Mouse (Mus musculus): ENCODE results near the gene Tmem132d. TPM values are rescaled to one million over a fixed set of nuclear protein-coding genes. Genes with fewer than 3 reads are reported as not detected.

The Tmem132d gene
- polyA plus RNA-seq, 1 experiment from 2014 or later = 0.63 TPM

DNA sequence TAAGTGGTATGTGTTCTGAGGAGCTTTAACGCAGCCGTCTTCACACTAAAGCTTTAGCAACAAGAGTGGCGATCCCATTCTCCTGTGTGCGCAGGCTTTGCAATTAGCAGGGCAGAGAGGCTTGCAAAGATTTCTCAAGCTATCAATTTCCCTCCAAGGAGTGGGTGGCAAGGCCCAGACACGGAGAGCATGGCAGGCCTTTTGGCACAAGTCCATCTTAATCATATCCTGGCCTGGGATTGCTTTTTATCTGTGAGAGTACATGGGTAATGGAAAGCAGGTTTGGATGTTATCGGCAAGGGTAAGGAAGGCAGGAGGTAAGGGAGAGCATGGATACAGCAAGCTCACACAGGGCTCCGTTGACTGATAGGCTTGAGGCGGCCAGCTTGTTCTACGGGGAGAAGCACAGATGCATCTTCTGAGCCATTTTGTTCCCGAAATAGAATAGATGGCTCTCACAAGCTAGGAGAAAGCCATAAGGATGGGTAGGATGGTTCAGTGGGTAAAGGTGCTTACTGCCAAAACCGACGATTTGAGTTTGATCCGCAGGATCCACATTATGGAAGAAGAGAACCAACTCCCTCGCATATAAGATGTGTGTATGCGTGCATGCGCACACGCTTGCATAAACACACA lies 228.1 kb downstream of the Tmem132d start:
- H3K9ac ChIP-seq = no peak overlapping the region
- H3K9me3 ChIP-seq = no peaks in the 10 kb centered on the region
- ATAC-seq (ENCODE audit: insufficient number of reproducible peaks, low FRiP score, low TSS enrichment, low read depth) = no peak
- H3K27me3 ChIP-seq = no peaks in the 10 kb centered on the region
- no peaks in the 10 kb centered on the region for H3K36me3 ChIP-seq
- 72% methylated on average over 17 of the region's 17 CpGs for WGBS
- H3K4me1 ChIP-seq = peaks cover 8% of the 10 kb centered on the region
- H3K4me3 ChIP-seq = no peak overlapping the region
- H3K4me2 ChIP-seq = no peak overlapping the region
- no peak overlapping the region for H3K27ac ChIP-seq

GRCm38 (mm10) chr5:128203879-128204581 lies 228.8 kb downstream of the Tmem132d start:
- Histone ChIP-seq H3K27me3 (no peaks in the 10 kb centered on the region), H3K27ac (no peak overlapping the region), H3K36me3 (no peaks in the 10 kb centered on the region), H3K4me3 (no peak overlapping the region), H3K9me3 (no peaks in the 10 kb centered on the region), H3K4me2 (no peak overlapping the region), H3K9ac (no peak overlapping the region), H3K4me1 (peaks cover 8% of the 10 kb centered on the region)
- 36% methylated on average over 9 of the region's 9 CpGs for WGBS
- no peak for ATAC-seq (ENCODE audit: insufficient number of reproducible peaks, low FRiP score, low TSS enrichment, low read depth)

DNA sequence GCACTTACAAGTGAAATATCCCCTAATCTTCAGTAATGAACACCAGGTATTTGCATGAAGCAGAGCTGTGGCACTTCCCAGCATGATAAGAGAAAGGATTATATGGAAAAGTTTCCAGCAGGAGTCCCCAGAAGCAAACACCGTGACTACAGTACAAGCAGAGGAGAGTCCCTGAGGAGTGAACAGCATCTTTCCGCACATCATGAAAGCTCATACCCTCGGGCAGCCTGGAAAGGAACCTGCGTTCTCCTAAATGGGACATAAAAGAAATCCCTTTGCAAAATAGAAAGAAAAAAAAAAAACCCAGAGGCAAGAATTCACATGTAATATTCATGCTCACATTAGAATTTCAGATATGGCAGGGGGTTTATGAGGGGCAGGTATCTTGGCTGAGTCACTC lies 238.8 kb downstream of the Tmem132d start:
- 67% methylated on average over 4 of the region's 4 CpGs for WGBS
- H3K4me2 ChIP-seq = no peak overlapping the region
- H3K4me1 ChIP-seq = 0 out of 2 replicates have a peak, but pooled peaks cover 7% of the 10 kb centered on the region
- H3K9ac ChIP-seq = no peak overlapping the region
- H3K27ac ChIP-seq = no peak overlapping the region
- H3K4me3 ChIP-seq = no peak overlapping the region
- ATAC-seq (ENCODE audit: insufficient number of reproducible peaks, low FRiP score, low TSS enrichment, low read depth) = no peak
- H3K36me3 ChIP-seq = no peaks in the 10 kb centered on the region
- no peaks in the 10 kb centered on the region for H3K27me3 ChIP-seq
- H3K9me3 ChIP-seq = no peaks in the 10 kb centered on the region

- Histone ChIP-seq H3K27ac (no peak overlapping the region), H3K9ac (no peak overlapping the region), H3K27me3 (no peaks in the 10 kb centered on the region), H3K4me2 (no peak overlapping the region), H3K4me3 (no peak overlapping the region), H3K36me3 (no peaks in the 10 kb centered on the region), H3K4me1 (0 out of 2 replicates have a peak, but pooled peaks cover 7% of the 10 kb centered on the region), H3K9me3 (no peaks in the 10 kb centered on the region)
- 59% methylated on average over 6 of the region's 6 CpGs for WGBS
- 0 out of 2 replicates have a peak, but pooled peaks have one; percentile 30 for ATAC-seq (ENCODE audit: insufficient number of reproducible peaks, low FRiP score, low TSS enrichment, low read depth)
These were observed 240.3 kb downstream of the Tmem132d start for GRCm38 (mm10) chr5:128192485-128193055.

DNA sequence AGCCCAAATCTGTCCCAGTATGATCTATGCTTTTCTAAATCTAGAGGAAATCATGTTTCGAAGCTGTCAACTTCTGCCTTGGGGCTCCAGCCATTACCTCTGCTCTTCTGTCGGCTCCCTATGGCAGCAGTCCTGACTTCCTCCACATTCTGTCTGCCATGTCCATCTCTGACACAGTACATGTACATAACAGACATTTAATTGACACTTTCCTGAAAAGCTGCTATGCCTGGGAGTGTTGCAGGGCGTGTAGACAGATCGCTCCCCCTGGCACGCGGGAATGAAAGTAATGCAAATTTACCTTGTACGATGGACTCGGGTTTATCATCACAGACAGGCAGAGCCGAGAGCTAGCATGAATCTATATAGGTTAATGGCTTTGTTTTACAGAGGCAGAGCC lies 241.2 kb downstream of the Tmem132d start:
- no peak for ATAC-seq (ENCODE audit: insufficient number of reproducible peaks, low FRiP score, low TSS enrichment, low read depth)
- H3K27me3 ChIP-seq = no peaks in the 10 kb centered on the region
- H3K27ac ChIP-seq = no peak overlapping the region
- WGBS = 68% methylated on average over 9 of the region's 9 CpGs
- no peak overlapping the region for H3K4me3 ChIP-seq
- H3K9ac ChIP-seq = no peak overlapping the region
- no peaks in the 10 kb centered on the region for H3K9me3 ChIP-seq
- no peak overlapping the region for H3K4me2 ChIP-seq
- H3K4me1 ChIP-seq = 0 out of 2 replicates have a peak, but pooled peaks cover 7% of the 10 kb centered on the region
- H3K36me3 ChIP-seq = no peaks in the 10 kb centered on the region

- Histone ChIP-seq H3K27ac (no peak overlapping the region), H3K9ac (no peak overlapping the region), H3K4me1 (0 out of 2 replicates have a peak, but pooled peaks cover 7% of the 10 kb centered on the region), H3K9me3 (no peaks in the 10 kb centered on the region), H3K4me3 (no peak overlapping the region), H3K27me3 (no peaks in the 10 kb centered on the region), H3K36me3 (no peaks in the 10 kb centered on the region), H3K4me2 (no peak overlapping the region)
- 38% methylated on average over 14 of the region's 14 CpGs for WGBS
- no peak for ATAC-seq (ENCODE audit: insufficient number of reproducible peaks, low FRiP score, low TSS enrichment, low read depth)
These were observed 242.5 kb downstream of the Tmem132d start for GRCm38 (mm10) chr5:128190243-128190820.

DNA sequence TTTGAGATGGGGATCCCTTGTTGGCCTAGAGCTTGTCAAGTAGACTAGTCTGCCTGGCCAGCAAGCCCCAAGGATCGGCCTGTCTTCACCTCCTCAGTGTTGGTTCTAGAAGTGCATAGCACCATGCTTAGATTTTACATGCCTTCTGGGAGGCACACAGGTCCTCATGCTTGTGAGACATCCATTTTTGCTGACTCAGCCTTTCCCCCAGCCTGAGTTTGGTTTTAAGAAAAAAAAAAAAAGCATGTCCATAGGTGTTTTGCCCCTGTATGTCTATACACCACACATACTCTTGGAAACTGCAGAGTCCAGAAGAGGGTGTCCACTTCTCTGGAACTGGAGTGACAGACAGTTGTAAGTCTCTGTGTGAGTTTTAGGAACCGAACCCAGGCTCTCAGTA lies 256.6 kb downstream of the Tmem132d start:
- Histone ChIP-seq H3K36me3 (no peaks in the 10 kb centered on the region), H3K9ac (no peak overlapping the region), H3K4me2 (no peak overlapping the region), H3K4me1 (no peaks in the 10 kb centered on the region), H3K27ac (no peak overlapping the region), H3K4me3 (no peak overlapping the region), H3K27me3 (no peaks in the 10 kb centered on the region), H3K9me3 (no peaks in the 10 kb centered on the region)
- ATAC-seq (ENCODE audit: insufficient number of reproducible peaks, low FRiP score, low TSS enrichment, low read depth) = no peak
- 82% methylated on average over 2 of the region's 2 CpGs for WGBS

DNA sequence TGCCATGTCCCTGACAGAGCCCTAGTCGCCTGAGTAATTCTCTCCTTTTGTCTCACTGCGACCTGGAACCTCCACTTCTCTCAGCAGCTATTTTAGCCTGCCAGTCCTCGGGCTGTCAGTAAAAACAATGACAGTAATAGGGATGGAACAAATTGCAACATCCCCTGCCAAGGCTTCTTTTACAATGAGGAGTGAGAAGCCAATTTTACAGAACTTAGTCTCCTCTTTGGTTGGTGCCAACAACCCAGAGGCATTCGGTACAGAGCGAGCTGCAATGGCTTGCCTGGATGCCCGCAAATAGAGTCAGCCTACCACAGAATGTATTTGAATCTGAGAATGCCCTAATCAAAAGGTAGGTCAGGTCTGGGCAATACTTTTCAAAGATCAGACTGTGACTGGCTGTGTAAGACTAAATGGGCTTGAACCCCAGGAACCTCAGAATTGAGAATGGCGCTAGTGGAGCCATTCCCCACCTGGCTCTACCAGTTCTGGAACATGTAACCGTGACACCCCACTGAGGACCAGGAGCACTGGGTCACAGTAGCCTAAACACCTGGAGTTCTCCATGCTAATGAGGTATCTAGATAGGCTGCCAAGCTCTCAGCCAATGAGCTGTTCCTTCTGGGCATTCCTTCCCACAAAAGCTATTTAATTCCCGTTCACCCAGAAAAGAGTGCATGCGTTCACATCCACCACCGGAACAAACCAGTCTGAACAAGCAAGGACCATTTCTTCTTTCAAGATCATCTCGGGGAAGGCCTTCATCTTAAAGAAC lies 273.8 kb downstream of the Tmem132d start:
- no peak overlapping the region for H3K27ac ChIP-seq
- H3K4me2 ChIP-seq = no peak overlapping the region
- H3K36me3 ChIP-seq = no peaks in the 10 kb centered on the region
- WGBS = 75% methylated on average over 12 of the region's 12 CpGs
- no peak overlapping the region for H3K4me3 ChIP-seq
- no peaks in the 10 kb centered on the region for H3K27me3 ChIP-seq
- no peaks in the 10 kb centered on the region for H3K4me1 ChIP-seq
- no peaks in the 10 kb centered on the region for H3K9me3 ChIP-seq
- ATAC-seq (ENCODE audit: insufficient number of reproducible peaks, low FRiP score, low TSS enrichment, low read depth) = no peak
- no peak overlapping the region for H3K9ac ChIP-seq

- Histone ChIP-seq H3K9ac (no peak overlapping the region), H3K36me3 (no peaks in the 10 kb centered on the region), H3K27ac (no peak overlapping the region), H3K4me1 (no peaks in the 10 kb centered on the region), H3K4me3 (no peak overlapping the region), H3K4me2 (no peak overlapping the region), H3K27me3 (no peaks in the 10 kb centered on the region), H3K9me3 (no peaks in the 10 kb centered on the region)
- WGBS = 81% methylated on average over 7 of the region's 8 CpGs
- no peak for ATAC-seq (ENCODE audit: insufficient number of reproducible peaks, low FRiP score, low TSS enrichment, low read depth)
These were observed 281.4 kb downstream of the Tmem132d start for GRCm38 (mm10) chr5:128151461-128151860.

DNA sequence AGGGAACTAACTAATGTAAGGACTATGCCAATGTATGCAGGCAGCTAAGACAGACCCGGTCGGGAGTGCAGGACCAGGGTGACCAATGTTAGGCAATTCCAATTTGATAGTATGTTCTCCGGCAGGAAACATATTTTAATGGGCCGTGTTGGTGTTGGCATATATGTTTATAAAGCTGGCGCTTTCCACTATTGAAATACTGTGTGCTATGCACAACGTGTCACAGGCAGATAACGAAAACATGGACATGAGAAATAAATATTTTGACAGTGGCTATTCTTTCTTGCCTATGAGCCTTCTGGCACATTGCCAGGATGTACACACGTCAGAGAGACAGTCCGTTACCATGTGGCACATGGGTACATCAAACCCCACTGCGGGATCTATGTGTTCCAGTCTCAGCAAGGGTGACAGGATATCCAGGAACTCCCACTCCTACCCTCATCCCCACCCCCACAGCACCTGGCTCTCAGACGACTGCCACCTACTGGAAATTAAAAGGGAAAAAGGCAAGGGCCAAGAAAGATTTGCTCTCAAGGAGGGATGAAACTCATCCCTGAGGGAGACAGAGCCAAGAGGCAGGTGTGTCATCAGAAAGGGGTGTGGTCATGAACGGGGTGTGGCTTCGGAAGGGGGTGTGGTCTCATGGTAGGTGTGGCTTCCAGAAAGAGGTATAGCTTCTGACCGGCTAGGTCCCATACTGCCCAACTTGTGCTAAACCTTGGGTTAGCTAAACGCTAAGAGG lies 285.8 kb downstream of the Tmem132d start:
- no peak overlapping the region for H3K9ac ChIP-seq
- no peak overlapping the region for H3K4me3 ChIP-seq
- no peak overlapping the region for H3K4me2 ChIP-seq
- 85% methylated on average over 15 of the region's 15 CpGs for WGBS
- H3K36me3 ChIP-seq = no peaks in the 10 kb centered on the region
- no peaks in the 10 kb centered on the region for H3K4me1 ChIP-seq
- H3K9me3 ChIP-seq = no peaks in the 10 kb centered on the region
- H3K27me3 ChIP-seq = no peaks in the 10 kb centered on the region
- H3K27ac ChIP-seq = no peak overlapping the region
- ATAC-seq (ENCODE audit: insufficient number of reproducible peaks, low FRiP score, low TSS enrichment, low read depth) = no peak

DNA sequence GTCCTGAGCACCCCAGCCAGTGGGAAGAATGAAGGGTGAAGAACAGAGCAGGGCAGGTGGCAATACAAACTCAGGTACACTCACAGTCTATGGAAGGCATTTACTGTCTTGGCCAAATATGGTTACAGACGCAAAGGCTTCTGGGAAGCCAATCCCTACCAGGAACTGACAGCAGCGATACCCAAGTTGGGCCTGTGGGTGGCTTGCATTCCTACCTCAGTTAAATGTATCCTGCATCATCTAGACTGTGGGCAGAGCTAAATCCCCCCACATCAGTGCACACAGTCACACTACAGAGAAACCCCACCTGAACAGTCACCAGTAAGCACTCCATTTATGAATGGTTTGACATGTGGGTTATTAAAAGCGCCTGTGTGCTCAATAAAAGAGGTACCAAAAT lies 288.1 kb downstream of the Tmem132d start:
- ATAC-seq (ENCODE audit: insufficient number of reproducible peaks, low FRiP score, low TSS enrichment, low read depth) = no peak
- H3K4me2 ChIP-seq = no peak overlapping the region
- no peaks in the 10 kb centered on the region for H3K27me3 ChIP-seq

More for the DNA sequence above, 288.1 kb downstream of the Tmem132d start:
- Histone ChIP-seq H3K36me3 (no peaks in the 10 kb centered on the region), H3K9me3 (no peaks in the 10 kb centered on the region), H3K4me1 (no peaks in the 10 kb centered on the region), H3K9ac (no peak overlapping the region), H3K27ac (no peak overlapping the region), H3K4me3 (no peak overlapping the region)
- WGBS = 80% methylated on average over 3 of the region's 3 CpGs
